Mouse (Mus musculus): ENCODE measurements around the gene Eva1a.

Eva1a gene

DNA sequence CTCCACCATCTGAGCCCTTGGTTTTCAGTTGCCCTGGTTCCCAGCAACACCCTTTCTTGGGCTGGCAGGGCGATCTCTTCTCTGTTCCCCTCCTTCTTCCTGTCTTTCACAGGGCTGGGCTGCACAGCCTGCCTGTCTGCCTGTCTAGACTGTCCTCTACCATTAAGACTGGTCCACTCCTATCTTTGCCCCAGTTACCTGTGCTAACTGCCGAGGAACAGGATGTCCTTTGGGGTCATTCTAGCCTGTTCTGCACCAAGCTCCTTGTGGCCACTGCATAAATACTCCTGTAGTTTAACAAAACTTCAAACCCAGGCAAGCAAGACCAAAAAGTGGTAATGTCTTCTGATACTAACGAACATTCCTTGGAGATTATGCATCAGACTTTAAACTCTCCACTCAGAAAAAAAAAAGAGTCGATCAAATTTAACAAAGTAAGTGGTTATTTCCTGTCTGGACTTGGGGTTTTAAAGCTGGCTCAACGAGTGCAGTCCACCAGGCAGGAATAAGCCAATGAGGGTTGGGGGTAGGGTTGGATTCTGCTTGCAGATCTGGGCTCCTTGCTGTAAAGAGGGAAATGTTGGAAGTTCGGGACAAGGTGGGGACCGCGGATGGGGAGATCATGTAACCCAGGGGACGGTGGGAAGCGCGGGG is at the start of gene Eva1a:
Eva1a (plus strand) TSS at position 210 of the 654 bp plus-strand sequence.
- no peak for DNase-seq (ENCODE audit: low read depth, low spot score)

DNA sequence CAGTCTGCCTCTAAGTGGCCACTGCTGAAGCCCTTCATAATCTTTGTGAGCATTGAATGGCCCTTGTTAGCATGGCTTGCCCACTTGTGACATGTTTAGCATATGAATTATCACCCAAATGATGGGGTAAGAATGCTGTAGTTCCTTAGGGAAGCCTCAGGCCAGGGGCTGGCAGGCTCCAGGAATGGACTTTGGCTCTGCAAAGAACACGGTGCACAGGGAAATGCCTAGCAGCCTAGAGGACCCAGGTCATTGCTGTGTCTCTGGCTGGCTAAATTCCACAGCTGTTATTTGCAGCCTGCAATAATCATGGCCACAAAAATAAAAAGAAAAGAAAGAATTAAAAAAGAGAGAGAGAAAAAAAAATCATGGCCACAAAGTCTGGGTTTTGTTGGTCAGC is 28.5 kb upstream of the Eva1a start:
- DNase-seq (ENCODE audit: low read depth, low spot score) = no peak

DNA sequence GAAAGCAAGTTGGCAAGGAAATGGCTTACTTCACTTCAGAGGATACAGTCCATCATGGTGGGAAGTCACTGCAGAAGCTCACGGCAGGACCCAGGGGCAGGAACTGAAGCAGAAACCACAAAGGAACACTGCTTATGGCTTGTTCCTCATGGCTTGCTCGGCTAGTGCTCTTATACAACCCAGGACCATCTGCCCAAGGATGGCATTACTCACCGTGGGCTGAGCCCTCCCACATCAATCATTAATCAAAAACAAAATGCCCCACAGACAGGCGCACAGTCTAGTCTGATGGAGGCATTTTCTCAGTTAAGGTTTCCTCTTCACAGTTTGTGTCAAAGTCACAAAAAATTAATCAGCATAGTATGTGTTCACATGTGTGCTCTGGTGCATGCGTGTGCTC is 19.8 kb upstream of the Eva1a start:
- DNase-seq (ENCODE audit: low read depth, low spot score) = no peak

DNA sequence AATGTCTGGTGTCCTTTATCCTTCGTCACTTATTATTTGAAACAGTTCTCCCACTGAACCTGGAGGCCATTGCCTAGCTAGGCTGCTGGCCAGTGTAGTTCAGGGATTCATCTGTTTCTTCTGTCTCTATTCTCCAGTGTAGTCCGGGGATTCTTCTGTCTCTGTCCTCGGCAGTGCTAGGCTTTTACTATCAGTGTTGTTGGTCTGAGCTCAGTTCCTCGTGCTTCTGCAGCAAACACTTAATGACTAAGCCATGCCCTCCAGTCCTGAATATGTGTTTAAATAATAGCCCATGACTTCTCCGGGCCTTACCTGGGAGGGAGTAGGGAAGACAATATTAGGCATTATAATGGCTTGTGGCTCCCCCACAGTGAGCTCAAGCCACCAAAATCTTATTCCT is 19.3 kb upstream of the Eva1a start:
- DNase-seq (ENCODE audit: low read depth, low spot score) = no peak

DNA sequence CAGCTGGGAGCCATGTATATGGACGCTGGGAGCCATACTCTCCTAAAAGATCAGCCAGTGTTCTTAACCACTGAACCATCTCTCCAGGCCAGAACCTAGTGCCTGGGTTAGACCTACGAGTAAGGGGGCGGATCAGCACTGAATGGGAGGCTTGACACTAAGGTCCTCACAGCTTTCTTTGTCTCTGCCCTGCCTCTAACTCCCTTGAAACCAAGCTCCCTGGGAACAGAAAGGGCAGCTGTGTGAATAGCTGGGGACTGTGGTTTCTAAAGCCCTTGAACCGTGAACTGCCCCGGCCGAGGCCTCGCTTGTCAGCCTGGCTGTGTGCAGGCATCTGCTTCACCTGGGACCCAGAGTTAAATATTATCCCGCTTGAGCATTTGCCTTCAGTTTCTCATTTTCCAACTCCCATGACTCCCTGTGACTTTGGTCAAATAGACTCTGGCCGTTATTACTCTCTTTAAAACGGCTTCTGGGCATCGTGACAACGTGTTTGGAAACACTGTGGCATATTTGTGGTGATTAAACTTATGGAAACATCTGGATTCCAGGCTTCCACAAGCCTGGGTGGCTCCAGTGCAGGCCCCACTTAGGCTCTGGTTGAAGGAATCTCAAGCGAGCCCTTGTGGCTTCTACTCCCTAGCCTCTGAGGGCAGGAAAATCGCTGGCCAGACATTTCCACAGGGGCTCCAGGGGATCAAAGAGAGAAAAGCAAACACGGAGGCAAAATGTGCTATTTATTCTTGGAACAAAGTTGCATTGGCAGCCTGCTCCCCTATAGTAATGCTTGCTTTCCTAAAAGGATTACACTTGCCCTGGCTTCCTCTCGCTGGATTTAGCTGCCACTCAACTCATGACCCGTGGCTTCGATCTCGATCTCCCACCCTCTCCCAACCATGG is 11.0 kb upstream of the Eva1a start:
- no peak for DNase-seq (ENCODE audit: low read depth, low spot score)

DNA sequence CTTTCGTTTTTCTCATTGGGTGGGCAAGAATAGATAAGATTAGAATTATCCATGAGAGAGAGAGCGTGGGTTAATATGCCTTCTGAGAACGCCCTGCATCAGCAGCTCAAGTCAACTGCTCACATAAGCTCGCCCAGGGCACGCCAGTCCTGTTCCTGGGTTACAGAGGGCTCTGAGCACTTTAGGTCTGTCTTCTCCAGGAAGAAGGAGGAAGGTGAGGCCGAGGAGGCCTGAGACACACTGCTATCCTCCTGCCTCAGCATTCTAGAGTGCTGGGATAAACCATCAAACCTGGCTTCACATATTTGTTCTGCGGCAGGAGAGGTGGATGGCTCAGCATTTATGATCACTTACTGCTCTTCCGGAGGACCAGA is 10.3 kb upstream of the Eva1a start:
- no peak for DNase-seq (ENCODE audit: low read depth, low spot score)

DNA sequence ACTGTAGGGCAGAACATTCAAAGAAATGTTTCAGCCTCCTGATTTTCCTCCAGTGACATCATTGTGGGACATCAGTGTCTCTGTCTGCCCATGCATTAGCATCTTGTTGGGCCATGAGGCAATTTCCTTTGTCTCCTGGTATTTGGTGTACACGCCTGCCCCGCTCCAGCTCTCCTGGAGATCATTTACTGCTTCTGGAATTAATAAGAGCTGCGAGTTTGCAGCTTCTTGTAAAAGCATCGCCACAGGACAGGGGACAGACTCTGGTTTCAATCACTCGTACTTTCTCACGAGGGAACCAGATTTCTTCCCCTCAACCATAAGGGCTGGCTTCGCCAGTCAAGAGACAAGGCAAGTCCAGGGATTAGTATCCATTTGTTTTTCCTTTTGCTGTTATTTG is 3.6 kb upstream of the Eva1a start:
- DNase-seq (ENCODE audit: low read depth, low spot score) = no peak

DNA sequence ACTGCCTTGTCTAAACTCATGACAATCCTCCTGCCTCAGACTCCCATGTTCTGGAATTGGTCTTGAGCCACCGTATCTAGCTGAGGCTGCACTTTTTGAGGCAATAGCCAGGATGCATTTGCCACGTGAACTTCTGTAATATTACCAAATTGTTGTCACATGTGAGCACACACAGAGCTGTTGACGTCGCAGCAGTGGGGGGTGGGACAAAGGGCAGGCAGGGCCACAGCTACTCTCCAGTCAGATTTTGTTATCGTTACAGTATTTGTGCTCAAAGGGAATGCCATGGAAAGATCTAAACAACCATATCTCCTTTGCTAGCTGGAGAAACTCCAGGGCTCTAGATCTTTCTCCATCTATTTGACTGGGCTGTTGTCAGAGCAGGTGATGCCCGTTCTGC is 1.6 kb upstream of the Eva1a start:
- DNase-seq (ENCODE audit: low read depth, low spot score) = no peak

DNA sequence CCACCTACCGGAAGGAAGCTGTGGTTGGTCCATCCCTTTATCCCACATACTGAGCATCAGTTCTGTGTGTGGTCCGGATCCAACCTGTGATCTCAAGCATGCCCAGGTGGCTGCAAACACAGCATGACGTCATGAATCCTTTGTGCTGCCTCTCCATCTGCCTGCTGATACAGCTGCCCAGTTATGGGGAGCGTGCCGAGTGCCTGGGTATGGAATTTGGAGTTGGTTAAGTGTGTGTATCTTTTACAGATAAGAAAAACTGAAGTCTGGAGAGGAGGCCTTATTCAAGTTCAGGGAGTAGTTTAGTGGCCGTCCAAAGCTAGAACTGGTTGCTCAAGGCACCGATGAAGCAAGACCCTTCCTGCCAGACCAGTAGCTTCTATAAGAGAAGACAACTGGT is 875 bp upstream of the Eva1a start:
- no peak for DNase-seq (ENCODE audit: low read depth, low spot score)

DNA sequence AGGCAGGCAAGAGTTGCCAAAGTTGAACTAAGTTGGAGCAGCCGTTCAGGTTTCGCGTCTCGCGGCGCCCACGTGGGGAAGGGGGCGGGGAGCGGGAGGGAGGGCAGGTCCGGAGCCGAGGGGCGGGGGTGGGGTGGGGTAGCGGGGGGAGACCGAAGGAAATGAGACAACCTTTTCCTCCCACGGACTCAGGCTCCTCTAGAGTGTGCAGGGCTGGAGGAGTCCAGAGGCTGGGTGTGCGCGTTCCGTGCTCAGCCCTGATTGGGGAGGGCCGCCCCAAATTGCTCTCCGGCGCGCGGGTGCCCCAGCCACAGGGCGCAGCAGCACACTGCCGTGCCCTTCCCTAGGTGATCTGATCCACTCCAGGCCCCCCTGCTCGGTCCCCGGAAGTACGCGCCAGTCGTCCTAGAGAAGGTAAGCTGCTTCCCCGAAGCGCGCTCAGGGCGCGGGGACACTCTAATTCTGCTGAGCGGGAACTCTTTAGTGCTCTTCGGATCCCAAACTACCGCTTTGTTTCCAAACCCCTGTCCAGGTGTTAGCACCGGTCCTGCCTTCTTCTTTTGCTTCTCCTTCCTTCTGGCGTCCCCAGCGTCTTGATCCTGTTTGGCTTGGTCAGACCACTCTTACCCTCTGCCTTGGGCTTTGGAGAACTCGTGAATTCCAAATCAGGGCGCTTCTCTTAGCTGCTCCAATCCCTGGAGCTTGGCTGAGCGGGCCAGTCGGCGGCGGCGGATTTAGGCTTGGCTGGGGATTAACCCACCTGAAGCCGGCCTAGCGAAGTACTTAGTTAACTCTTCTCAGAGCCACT is 849 bp downstream of the Eva1a start:
- no peak for DNase-seq (ENCODE audit: low read depth, low spot score)

DNA sequence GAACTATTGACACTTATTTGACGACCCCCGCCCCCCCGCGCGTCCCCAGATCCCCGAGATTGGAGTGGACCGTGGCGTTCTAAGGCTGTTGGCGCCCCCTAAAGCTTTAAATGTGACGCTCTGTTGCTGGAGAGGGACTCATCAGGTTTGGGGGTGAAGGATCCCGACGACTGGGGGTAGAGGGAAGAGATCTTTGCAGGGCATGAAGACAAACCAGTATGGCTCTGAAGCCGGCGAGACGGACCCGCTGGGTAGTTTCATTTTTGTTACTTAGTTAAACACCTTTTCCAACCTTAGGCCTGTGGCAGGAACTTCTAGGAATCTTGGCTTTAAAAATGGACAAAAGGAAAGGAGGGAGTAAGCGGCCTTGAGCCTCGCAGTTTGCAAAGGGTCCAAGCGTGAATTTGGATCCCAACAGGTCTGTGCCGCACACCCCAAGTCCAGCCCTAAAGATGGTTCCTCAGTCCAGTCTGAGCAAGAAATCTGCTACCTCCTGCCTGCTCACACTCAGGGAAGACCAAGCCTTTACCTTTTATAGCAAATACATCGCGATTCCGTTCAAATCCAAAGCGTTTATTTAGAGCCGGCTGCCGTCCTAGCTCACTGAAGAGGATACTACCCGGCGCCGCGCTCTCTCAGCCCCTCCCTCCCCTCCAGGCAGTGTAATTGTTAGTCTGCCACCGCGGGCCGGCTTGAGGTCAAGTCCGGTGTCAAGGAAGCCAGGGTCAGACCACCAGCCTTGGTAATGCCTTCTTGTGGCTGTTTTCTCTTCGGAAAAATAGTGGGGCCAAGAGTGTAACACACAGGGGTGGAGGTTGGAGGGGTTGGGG is 1.7 kb downstream of the Eva1a start:
- DNase-seq (ENCODE audit: low read depth, low spot score) = no peak

DNA sequence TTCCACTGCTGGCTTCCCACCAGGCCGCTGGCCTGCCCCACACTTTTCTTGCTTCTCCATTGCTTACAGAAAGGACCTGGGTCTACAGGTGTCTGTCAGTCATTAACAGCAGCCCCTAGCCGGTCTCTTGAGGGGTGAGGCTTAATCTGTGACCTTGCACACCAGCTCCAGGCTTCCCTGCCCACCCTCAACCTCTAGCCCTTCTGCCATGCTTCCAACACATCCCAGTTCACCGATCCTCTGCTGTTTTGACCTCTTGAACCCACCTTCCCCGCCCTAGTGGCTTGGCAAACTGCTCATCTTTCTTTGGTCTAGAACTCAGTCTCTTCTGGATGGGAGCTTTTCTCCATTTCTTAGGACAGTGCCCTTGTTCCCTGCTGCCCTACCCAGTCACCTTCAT is 2.8 kb downstream of the Eva1a start:
- no peak for DNase-seq (ENCODE audit: low read depth, low spot score)

DNA sequence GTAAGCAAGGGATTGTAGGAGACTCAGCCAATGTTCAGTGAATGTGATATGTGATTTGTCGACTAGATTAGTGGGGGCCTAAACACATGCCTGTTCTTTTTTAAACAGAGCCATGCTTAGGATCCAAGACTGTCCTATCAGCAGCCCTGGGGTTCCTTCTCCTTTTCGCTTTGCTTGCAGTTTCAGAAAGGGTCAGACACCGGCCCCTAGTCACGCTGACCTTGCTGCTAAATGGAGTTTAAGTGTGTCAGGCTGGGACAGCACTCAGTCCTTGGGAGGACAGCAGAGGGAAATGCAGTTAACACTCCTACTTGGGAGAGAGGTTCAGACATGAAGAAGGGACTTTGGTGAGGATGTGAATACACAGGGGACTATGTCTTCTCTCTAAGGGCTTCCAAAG is 3.7 kb downstream of the Eva1a start:
- no peak for DNase-seq (ENCODE audit: low read depth, low spot score)

DNA sequence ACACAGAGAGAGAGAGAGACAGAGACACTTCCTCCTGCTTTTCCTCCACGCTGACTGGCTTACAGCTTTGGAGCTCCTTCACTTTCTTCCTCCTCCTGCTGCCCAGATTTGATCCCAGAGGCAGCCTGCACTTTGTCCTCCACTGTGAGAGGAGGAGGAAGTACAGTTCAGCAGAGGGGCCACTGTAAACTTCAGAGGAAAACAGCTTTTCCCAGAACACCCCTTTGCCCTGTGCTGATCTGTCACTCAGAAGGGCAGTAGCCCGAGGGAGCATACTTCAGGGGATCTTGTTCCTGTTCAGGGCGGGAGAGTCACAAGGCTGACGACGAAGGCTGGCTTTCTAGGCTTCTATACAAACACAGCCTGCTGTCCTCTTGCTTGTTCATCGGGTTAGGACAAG is 7.1 kb downstream of the Eva1a start:
- DNase-seq (ENCODE audit: low read depth, low spot score) = no peak

DNA sequence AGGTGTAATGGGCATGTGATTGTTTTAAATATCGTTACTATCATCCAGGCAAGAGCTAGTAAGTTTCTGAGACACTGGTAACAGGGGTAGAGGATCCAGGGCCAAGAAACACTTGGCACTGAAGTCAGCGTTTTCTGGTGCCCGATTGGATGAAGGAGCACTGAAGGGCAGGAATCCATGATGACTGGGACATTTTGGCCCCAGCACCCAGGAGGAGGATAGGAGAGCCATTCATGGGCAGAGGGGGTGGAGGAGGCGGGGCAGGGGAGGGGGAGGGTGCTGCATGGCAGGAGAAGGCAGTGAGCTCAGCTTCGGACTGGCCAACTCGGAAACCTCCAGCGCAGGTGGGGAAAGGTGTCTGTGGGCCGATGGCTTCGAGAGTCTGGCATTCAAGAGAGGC is 9.4 kb downstream of the Eva1a start:
- DNase-seq (ENCODE audit: low read depth, low spot score) = no peak

DNA sequence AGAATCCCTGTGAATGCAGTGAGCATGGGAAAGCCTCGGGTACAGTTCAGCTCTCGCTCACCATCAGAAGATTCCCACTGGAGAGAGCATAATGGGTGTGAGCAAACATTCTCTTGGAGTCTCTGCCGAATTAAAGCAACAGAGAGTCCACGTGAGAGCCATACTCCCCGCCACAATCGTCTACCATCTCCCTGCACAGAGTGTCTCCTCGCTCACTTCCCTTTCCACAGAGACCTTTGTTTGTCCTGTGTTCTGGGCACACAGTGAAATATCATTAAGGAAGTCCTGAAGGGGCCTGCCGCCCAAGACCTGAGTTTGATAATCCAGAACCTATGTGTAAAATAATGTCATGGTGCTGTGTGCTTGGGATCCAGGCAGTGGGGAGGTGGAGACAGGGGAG is 10.7 kb downstream of the Eva1a start:
- no peak for DNase-seq (ENCODE audit: low read depth, low spot score)

DNA sequence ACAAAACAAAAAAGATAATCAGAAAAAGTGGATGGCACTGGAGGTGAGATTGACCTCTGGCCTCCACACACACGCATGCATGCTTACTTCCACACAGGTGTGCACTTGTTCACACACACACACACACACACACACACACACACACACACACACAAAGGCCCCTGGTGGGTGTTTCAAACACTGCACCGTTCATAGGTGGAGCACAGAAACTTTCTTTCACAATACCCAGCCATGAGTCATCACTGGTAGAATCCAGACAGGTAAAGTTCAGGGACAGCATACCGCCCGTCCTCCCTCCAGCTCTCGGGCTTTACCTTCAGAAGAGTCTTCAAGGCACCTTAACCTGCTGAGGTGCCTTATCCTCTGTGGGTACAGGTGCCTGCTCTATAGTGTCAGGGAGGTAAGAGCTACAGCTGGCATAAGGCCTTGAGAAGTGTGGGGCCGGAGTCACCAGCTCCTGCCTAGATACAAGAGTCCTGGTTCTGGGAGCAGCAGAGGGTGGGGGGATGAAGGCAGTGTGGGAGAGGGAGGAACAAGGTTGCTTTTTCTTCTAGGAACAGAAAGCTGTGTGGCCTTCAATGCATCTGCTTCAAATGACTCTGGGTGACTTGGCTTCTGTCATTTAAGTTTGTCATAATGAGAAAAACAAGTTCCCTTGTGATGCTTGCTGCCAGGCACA is 11.3 kb downstream of the Eva1a start:
- DNase-seq (ENCODE audit: low read depth, low spot score) = no peak

DNA sequence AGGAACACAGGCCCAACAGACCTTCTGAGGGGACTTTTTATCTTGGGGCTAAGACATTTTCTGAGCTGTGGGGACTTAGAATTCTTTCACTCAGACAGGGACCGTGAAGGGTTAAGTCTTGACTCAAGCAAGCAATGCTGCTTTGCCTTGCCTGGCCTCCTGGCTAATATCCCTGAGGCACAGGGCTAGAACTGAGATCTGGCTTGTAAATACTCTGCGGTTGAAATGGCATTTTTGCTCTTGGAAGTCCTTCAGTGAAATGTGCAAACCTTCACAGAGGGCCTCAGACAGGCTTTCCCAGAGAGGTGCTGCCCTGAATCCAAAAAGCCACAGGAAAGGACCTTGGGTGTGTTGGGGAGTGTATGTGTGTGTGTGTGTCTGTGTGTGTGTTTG is 11.9 kb downstream of the Eva1a start:
- no peak for DNase-seq (ENCODE audit: low read depth, low spot score)

DNA sequence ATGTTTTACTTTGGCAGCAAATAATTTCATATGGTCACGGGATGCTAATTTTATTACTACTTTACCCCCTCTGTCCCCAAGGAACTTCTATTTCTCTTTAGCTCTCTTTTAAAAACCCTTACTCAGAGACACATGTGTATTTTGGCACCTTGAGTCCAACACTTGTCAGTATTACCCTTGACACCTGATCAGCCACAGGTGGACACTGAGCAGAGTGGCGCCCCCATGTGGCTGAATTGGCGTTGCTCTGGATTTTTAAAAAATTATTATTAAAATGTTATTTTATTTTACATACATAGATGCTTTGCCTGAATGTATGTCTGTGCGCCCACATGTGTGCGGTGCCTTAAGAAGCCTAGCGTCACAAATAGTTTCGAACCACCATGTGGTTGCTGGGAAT is 14.0 kb downstream of the Eva1a start:
- no peak for DNase-seq (ENCODE audit: low read depth, low spot score)

DNA sequence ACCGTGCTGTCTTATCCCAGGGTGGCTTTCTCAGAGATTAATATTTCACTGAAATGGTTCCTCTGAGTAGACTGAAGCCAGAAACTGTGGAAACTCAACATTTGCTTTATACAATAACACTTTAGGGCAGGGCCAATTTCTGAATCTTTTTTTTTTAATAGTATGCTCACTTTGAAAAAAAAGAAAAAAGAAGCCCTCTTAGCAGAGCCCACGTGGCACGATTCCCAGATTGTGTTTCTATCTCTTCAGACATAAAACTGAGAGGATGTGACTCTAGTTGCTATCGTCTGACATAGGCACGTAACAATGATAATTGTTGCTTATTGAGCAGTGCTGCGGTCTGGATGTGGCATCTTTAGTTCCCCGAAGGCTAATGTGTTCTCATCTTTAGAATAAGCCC is 19.1 kb downstream of the Eva1a start:
- no peak for DNase-seq (ENCODE audit: low read depth, low spot score)

DNA sequence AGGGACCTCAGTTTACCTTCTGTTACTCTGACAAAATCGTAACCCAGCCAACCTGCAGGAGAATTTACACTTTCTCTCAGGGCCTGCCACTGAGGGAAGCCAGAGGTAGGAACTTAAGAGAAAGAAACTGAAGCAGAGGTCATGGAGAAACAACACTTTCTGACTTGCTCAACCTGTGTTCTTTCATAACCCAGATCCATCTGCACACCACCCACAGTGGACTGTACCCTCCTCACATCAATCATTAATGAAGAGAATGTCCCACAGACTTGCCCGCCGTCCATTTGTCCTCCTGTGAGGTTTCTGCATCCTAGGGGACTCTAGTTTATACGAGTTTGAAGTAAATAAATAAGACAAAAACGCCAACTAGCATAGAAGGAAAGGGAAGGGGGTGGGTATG is 24.4 kb downstream of the Eva1a start:
- no peak for DNase-seq (ENCODE audit: low read depth, low spot score)

Data from brain, embryonic 18.5 days (tissue).